Mouse (Mus musculus): ENCODE measurements at regions not wholly inside any gene's neighbourhood (a gene's known extent, or its start where the extent isn't known, plus 50 kb on each side); places are given as distances from the start of the nearest gene placed in this dataset.

DNA sequence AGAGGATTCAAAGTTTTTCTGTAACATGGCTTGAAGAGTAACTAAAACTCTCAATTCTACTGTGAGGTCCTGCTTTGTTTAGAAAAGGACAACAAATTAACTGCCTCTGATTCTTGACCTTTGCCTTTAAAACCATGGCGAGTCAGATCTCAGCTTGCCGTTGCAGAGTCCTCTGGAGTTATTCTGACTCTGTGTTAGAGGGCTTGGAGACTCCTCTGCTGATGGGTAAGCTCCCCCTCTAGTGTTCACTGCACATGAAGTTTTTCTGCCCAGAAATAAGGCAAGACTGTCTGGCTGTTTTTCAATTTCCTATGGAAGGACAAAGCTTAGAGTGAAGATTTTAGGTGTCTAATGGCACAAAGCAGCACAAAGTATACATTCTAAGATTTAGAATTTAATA is 1085.9 kb upstream of the Nr2f1 start:
- TF ChIP-seq NANOG (IDR thresholded peaks at IDR 0.05; ENCODE audit: borderline replicate concordance, low read length) (no peak), CTCF (conservative IDR thresholded peaks at IDR 0.05; ENCODE audit: low read length) (no peak), POU5F1 (IDR thresholded peaks at IDR 0.05; ENCODE audit: borderline replicate concordance, low read length) (no peak)
- no peak overlapping the region for H3K4me3 ChIP-seq (replicated peaks; ENCODE audit: low read length)
- no peaks in the 10 kb centered on the region for H3K36me3 ChIP-seq (ENCODE audit: insufficient read depth, low read length)
- H3K4me1 ChIP-seq (replicated peaks; ENCODE audit: low read depth, low read length), result no peaks in the 10 kb centered on the region
- H3K27me3 ChIP-seq (ENCODE audit: insufficient read depth, low read length), result no peaks in the 10 kb centered on the region
- no peaks in the 10 kb centered on the region for H3K9me3 ChIP-seq (ENCODE audit: low read length)

DNA sequence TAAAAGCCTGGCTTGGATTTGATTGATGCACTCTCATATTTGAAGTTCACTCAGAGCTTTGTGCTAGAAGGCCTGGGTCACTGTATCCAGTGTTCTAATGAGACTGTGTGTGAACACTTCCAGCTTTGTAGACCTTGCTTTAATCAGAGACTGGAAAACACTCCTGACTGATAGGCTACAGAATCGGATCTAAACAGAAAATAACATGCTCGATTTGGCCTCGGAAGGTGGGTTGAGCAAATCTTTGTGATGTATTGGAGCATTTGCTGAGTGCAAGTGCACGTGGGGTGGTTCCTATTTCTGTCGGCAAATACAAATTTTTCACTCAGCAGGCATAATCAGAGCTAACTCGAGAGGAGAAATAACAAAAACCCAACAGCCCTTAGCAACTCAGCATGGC is 1078.2 kb upstream of the Nr2f1 start:
- Histone ChIP-seq H3K36me3 (ENCODE audit: insufficient read depth, low read length) (no peaks in the 10 kb centered on the region), H3K27me3 (ENCODE audit: insufficient read depth, low read length) (no peaks in the 10 kb centered on the region), H3K4me1 (replicated peaks; ENCODE audit: low read depth, low read length) (no peaks in the 10 kb centered on the region), H3K4me3 (replicated peaks; ENCODE audit: low read length) (no peak overlapping the region), H3K9me3 (ENCODE audit: low read length) (no peaks in the 10 kb centered on the region)
- TF ChIP-seq CTCF (conservative IDR thresholded peaks at IDR 0.05; ENCODE audit: low read length), result no peak
- no peak for TF ChIP-seq NANOG (IDR thresholded peaks at IDR 0.05; ENCODE audit: borderline replicate concordance, low read length)

DNA sequence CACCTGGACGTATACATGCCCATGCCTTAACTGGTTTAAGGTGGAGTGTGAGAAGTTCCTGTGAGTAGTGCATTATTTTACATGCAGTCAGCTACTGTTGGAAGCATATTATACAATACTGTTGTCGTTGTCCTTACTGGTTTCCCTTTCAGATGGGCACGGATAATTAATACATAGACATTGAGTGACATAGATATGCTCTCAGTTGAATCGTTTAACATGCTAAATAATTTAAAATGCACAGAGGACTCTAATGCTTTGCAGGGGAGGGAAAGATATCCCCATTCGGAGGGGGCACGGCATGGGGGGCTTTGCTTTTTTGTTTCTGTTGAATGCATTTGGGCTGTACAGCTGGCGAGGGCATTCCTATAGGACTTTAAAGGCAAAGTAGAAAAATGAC is 1077.8 kb upstream of the Nr2f1 start:
- H3K36me3 ChIP-seq (ENCODE audit: insufficient read depth, low read length), result no peaks in the 10 kb centered on the region
- H3K4me3 ChIP-seq (replicated peaks; ENCODE audit: low read length), result no peak overlapping the region
- H3K27me3 ChIP-seq (ENCODE audit: insufficient read depth, low read length), result no peaks in the 10 kb centered on the region
- H3K4me1 ChIP-seq (replicated peaks; ENCODE audit: low read depth, low read length), result no peaks in the 10 kb centered on the region
- H3K9me3 ChIP-seq (ENCODE audit: low read length), result no peaks in the 10 kb centered on the region
- no peak for TF ChIP-seq NANOG (IDR thresholded peaks at IDR 0.05; ENCODE audit: borderline replicate concordance, low read length)
- no peak for TF ChIP-seq POU5F1 (IDR thresholded peaks at IDR 0.05; ENCODE audit: borderline replicate concordance, low read length)
- no peak for TF ChIP-seq CTCF (conservative IDR thresholded peaks at IDR 0.05; ENCODE audit: low read length)

DNA sequence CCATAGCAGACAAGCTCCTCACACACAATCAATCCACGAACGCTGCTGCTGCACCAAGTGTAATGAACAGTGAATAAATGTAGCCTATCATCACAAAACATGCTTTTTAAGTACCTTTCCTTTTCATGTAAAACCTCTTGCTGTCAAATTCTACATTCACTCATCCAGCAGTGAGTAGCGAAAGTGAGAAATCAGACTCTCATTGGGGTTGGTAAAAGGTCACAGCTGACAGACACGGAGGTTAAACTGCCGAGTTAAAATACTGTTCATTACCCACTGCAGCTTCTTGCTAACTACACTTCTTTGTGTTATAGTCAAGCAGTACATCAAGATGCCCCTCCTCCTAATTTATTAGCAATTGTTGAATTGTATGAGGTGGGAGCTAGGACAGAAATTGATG is 1055.8 kb upstream of the Nr2f1 start:
- H3K27me3 ChIP-seq (ENCODE audit: insufficient read depth, low read length), result no peaks in the 10 kb centered on the region
- no peaks in the 10 kb centered on the region for H3K36me3 ChIP-seq (ENCODE audit: insufficient read depth, low read length)
- no peak for TF ChIP-seq CTCF (conservative IDR thresholded peaks at IDR 0.05; ENCODE audit: low read length)
- TF ChIP-seq POU5F1 (IDR thresholded peaks at IDR 0.05; ENCODE audit: borderline replicate concordance, low read length), result no peak
- no peak for TF ChIP-seq NANOG (IDR thresholded peaks at IDR 0.05; ENCODE audit: borderline replicate concordance, low read length)
- no peaks in the 10 kb centered on the region for H3K9me3 ChIP-seq (ENCODE audit: low read length)
- H3K4me1 ChIP-seq (replicated peaks; ENCODE audit: low read depth, low read length), result no peaks in the 10 kb centered on the region
- H3K4me3 ChIP-seq (replicated peaks; ENCODE audit: low read length), result no peak overlapping the region

DNA sequence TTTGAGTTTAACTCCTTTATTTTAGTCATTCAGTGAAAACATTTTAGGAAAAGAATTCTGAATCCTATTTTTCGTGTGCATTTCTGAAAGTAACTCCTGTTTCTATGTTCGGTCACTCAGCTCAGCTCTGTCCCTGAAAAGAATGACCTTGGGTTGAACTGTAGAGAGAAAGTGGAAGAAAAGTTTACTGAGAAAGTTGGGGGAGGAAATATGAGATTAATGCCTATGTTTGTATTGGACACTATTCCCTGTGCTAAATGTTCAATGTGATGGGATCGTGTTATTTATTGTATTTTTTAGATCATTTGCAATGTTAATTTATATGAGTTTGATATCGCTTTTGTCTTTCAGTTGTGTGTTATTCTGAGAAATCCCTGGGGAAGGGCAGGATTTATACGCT is 1052.8 kb upstream of the Nr2f1 start:
- H3K9me3 ChIP-seq (ENCODE audit: low read length), result no peaks in the 10 kb centered on the region
- no peaks in the 10 kb centered on the region for H3K4me1 ChIP-seq (replicated peaks; ENCODE audit: low read depth, low read length)
- no peaks in the 10 kb centered on the region for H3K36me3 ChIP-seq (ENCODE audit: insufficient read depth, low read length)
- H3K27me3 ChIP-seq (ENCODE audit: insufficient read depth, low read length), result no peaks in the 10 kb centered on the region
- TF ChIP-seq CTCF (conservative IDR thresholded peaks at IDR 0.05; ENCODE audit: low read length), result no peak
- TF ChIP-seq NANOG (IDR thresholded peaks at IDR 0.05; ENCODE audit: borderline replicate concordance, low read length), result no peak
- no peak for TF ChIP-seq POU5F1 (IDR thresholded peaks at IDR 0.05; ENCODE audit: borderline replicate concordance, low read length)
- H3K4me3 ChIP-seq (replicated peaks; ENCODE audit: low read length), result no peak overlapping the region

DNA sequence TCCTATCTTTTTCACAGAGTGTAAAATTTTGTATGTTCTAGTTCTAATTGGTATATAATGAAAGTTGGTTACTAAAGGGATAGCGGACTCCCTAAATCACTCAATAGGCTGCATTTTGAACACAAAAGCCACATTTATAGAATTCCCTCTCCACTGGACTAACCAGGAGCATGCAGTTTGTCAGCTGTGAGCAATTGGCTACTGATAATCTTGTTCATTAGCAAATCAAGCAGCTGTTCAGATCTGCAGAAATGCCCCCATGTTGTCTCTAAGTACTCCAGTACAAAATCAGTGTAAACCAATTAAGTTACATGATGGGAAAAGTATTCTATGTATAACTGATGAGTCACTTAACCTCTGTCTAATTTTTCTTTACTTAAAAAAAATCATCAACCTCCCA is 1051.7 kb upstream of the Nr2f1 start:
- Histone ChIP-seq H3K27me3 (ENCODE audit: insufficient read depth, low read length) (no peaks in the 10 kb centered on the region), H3K36me3 (ENCODE audit: insufficient read depth, low read length) (no peaks in the 10 kb centered on the region), H3K9me3 (ENCODE audit: low read length) (no peaks in the 10 kb centered on the region), H3K4me3 (replicated peaks; ENCODE audit: low read length) (no peak overlapping the region), H3K4me1 (replicated peaks; ENCODE audit: low read depth, low read length) (no peaks in the 10 kb centered on the region)
- TF ChIP-seq NANOG (IDR thresholded peaks at IDR 0.05; ENCODE audit: borderline replicate concordance, low read length) (no peak), POU5F1 (IDR thresholded peaks at IDR 0.05; ENCODE audit: borderline replicate concordance, low read length) (no peak), CTCF (conservative IDR thresholded peaks at IDR 0.05; ENCODE audit: low read length) (no peak)

Data from E14TG2a.4 (cell line).